Mouse (Mus musculus): ENCODE results near the gene Mapkap1.

The Mapkap1 gene

DNA sequence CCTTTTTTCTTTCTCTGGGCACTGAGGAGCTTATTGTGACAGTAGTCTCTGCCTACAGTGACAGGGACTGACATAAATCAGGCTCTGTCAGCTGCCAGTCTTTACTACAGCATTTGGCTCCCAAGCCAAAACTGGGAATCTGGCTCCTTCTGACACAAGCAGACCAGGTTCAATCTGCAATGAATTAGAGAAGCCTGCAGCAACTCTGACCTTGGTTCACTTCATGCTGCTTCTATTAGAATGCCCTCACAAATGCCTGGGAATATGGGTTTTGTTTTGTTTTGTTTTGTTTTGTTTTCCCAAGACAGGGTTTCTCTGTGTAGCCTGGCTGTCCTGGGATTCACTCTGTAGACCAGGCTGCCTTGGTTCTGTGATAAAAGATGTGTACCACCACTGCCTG lies 126.7 kb downstream of the Mapkap1 start:
- no peak for DNase-seq

DNA sequence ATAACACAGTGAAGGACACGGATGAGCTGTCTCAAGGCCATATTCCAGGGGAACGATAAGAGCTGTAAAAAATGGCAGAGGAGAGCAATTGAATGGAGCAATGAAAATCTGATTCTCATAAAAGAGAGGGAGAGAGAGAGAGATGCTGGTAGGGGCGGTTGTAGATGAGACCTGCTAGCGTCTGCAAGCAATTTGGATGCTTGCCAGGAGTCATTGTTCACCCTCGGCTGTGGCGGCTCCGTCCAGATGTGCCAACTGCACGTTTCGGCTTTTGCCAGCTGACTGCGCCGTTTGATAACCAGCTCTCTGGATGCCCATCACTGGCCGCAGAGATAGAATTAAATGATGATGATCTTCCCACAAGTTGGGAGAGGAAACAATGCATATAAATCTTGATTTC lies 128.4 kb downstream of the Mapkap1 start:
- no peak for DNase-seq

DNA sequence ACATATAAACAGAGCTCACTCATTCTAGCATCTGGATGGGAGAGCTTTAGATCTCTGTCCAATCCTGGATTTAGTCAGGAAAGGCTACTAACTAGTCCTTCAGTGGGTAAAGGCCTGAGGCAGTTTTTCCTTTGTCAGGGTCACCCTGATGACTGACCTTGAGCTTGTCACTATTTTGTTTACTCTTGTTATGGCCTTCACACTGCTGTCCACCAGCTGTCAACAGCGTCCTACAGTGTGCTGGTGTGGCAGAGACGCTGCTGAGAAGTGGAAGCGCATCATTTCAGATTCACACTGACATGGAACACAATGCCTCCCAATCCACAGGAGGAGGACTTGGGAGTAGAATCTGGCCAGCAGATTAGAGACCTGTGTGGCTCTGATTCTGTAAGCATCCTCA lies 130.8 kb downstream of the Mapkap1 start:
- no peak for DNase-seq

DNA sequence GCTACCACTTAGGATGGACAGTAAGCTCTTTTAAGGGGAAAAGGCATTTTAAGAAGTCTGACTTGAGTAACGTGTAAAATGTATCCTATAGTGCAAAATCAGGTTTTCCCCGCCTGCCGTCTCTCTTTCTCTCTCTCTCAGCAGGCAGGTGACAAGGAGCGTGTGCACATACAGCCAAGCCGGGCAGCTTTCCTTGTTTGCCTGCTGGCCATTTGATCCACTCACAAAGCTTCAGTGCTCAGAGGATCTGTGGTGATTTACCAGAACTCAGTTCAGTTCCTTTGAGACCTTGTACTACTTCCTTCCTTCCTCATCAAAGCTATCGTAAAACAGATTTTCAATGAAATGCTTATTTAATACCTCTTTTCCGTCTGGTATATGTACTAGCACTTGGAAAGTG lies 137.0 kb downstream of the Mapkap1 start:
- DNase-seq = no peak

DNA sequence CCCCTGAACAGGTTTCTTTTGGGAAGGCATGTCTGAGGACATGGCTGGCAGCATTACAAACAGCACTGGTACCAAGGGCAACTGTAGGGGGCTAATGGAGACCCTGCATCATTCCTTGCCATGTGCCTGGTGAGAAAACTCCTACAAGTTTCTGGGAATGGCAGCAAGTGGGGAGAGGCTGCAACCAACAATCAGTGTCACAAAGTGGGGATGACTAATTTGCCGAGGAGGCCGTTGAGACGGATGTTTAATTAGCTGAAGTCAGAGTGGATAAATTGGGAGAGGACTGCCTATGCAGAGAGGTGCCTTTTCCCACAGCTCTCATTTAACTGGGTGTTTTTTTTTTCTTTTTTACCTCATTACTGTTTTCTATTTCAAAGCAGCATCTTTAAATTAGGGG lies 137.4 kb downstream of the Mapkap1 start:
- no peak for DNase-seq

DNA sequence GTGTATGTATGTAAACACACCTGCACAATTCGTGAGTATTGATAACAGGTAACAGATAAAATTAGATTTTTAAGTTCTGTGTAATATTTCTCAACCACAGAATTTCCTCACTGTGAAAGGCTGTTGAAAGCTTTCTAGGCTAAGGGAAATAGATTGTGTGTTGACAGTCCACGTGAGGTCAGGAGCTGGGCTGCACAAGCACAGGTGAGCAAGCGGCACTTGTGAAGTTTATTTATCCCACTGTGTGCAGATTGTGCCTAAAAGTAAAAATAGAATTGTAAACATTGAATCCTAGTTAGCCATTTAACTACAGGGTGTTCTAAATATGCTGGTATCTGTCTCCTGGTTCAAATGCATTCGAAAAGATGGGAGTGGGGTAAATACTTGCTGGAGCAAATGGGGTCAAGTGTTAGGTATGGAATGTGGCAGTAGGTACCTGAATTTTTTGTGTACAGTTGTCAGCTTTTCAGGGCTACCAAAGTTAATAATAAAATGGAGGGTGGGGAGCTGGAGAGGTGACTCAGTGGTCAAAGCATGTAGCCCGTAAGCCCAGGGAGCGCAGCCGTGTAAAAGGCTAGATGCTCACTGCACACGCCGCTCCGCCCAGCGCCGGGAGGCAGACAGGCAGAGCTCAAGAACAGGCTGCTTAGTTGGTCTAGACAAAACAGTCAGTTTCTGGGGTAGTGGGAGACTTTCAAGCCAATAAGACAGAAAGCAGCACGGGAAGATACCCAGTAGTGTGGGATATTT lies 138.2 kb downstream of the Mapkap1 start:
- no peak for DNase-seq

DNA sequence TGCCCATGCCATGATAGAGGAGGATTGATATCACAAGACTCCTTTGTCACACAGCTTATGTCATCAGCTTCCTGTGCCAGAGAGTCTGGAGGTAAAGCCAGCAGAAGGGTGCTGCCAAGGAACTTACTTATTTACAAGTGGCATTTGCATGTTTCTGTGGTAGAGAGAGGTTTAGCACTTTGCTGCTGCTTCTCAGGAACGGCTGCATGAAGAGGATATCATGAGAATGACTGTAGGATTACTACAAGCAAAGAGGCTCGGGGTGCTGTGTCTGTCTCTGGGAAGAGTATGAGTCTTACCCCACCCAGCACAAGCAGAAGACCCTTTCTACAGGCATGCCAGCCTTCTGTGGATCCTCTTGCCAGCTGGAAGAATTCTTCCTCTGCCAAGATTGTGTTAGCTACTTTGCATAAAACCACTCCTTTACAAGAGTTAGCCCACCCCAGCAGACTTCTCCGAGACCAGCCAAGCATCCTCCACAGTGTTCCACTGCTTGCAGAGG lies 139.7 kb downstream of the Mapkap1 start:
- no peak for DNase-seq

DNA sequence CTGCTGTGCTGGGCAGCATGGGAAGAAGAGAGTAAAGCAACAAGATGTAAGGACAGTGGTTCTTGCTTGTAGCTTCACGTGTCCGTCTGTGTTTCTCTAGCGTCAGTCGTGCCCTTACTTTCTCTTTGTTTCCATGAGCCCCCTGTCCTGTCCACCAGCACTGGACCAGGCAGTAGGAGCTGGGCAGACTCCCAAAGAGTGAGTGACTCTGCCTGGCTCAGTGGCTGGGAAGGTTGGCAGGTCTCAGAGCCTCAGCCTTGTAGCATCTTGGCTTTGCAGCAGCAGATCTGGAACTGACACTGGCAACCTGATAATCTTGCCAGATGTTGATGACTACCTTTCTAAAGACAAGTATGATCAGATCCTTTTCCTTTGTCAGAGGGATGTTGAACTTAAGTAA lies 140.9 kb downstream of the Mapkap1 start:
- no peak for DNase-seq

DNA sequence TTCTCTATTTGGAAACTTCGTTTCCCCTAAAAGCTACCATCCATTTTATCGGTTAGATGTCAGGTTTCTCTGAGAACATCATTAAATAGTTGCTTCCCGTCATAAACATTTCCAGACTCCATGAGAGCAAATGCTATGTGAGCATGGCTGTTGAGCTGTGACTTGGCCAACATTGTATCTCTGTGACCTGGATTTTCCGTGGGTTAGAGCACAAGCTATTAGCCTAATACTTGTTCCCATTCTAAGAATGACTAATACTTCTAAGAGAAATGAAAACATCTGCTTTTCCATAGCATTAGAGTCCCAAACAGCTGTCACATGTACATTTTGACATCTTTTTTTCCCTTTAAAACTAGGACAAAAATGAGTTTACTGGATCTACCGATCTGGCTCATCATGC lies 142.4 kb downstream of the Mapkap1 start:
- DNase-seq = no peak

DNA sequence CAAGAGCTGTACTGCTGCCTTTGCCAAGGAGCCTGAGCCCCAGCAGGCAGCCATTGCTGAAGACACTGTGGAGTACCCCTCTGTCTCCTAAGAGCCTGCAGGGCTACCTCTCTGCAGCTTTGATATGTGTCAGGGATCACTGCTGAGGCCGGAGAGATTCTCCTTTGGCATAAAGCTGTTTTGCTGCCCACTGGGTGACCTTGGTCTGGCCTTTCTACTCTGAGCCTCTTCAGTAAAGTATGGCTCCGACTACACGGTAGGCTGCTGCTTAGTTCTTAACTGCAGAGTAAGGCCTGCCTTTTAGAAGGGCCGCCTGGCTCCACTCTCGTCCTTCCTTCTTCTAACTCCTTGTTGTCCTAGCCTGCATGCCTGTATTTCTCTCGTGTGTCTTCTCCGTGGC lies 142.9 kb downstream of the Mapkap1 start:
- no peak for DNase-seq

DNA sequence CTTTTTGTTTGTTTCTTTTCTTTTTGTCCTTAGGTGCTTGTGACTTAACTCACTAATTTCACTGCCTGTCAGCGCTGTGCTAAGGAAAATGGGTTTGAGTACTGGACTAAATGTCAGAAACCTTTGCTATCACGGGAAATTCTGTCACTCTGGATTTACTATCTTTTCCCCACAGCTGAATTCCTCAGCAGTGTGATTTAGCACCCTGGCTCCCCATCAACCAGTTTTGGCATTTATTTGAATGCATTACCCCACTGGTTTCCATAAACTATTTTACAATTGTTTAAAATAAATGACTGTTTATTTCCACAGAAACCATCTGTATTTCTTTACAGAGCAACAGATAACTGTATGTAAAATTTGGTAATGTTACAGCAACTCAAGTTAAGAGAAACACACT lies 146.2 kb downstream of the Mapkap1 start:
- DNase-seq = no peak

DNA sequence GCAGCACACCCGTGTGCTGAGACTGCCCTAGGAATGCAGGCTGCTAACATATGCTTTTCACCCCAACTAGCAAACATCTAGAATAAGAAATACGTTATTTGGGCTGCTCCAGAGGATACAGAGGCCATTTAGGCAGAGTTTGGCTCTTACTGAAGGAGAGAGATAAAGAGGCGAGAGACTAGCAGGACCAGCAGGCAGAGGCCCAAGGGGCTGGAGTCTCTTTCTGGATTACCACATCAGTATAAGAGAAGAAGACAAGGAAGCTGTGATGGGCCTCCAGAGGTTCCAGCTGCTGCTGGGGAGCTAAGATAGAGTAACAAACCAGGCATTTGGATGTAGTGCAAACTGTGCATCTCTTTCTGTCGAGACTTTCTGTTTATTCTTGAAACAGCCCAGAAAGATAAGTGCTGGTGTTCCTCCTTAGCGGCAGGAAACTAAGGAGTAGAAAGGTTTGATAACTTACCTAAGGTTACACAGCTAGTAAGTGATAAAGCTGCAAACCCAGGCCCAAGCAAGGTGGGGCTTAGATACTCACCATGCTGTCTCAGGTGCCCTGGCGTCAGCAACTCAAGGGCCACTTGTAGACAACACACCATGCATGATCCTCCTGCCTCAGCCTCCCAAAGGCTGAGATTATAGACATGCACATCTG lies 147.1 kb downstream of the Mapkap1 start:
- no peak for DNase-seq

DNA sequence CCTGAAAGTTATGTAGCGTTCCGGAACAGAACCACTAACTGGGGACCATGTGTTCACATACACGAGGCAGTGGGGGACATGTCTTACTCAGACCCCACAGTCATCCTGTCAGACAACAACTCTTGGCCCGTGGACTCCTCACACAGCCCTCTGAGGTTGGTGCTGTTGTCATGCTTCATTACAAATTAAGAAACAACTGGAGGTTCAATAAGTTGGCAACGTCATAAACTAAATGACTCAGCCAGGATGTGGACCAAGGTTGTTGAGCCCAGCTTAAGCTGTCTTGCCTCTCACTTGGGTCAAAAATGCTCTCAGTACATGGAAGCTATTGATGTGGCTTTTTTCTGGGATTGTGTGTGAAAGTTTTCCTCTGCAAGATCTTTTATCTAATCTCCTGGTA lies 153.6 kb downstream of the Mapkap1 start:
- DNase-seq = no peak

DNA sequence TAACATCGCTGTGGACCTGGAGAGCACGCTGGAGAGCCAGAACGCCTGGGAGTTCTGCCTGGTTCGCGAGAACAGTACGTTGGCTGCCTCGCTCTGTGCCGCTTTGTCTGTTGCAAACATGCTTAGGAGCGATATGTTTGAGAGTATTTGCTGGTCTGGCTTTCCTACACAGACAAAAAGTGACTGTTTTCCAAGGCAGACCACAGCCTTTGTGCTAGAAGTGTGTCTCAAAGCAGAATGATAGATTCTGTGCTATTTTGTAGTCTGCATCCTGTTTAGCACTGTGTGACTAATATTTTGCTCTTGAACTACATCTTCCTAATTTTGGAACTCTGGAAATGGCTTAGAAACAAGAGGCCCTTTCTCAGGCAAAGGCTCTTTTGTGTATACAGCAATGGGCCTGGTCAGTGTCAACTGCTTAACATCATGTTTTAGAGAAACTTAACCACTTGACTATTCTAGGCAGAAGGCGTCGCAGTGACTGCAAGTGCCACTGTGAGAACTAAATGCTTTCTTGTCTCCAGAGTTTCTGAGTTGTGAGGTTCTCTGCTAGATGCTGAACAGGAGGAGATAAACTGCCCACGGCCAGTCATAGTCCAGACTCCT lies 156.6 kb downstream of the Mapkap1 start:
- no peak for DNase-seq

DNA sequence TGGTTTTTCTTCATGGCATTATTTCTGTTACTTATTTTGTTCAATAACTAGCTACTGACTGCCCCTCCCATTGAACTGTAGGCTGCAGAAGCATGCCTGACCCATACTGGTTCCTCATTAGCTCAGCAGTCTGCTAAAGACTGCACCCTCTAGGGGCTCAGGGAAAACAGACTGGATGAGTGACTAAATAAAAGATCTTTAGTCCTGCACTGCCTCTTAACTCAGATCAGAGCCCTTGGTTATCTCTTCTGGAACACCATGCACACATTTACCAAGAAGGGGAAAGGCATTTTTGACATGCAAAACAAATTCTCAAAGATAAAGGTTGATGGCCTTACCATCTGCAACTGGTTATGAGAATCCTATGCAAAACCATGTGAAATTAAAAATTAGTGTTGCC lies 157.3 kb downstream of the Mapkap1 start:
- DNase-seq = no peak

DNA sequence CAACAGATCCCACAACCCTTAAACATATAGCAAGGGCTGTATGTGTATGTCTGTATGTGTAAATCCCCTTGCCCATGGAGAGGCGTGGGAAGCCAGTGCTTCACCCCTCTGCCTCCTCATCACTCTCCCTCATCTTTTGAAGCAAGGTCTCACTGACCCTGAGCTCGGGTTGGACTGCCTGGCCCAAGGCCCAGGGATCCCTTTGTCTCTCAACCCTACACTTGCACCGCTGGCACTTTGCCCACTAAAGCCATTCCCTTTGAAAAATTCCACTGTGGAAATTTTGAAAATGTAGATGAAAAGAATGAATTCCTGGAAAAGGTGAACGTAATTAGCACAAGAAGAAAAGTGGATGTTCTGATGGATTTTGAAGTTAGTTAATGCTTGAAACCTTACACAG lies 159.6 kb downstream of the Mapkap1 start:
- DNase-seq = no peak

DNA sequence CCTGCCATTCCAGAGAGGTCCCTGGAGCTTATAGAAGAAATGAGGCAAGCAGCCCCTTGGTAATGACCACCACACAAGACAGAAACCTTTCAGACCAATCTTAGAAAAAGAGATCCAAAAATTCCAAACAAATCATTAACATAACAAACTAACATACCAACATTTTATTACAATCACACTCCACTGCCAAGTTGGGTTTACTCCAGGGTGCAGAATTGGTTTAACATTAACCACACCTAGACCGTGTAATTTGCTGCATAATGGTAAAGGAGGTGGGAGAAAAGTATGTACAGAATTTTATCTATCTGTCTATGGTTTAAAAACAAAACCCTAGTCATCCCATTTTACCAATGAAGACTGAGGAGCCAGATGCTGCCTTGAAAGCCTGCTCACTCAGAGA lies 160.0 kb downstream of the Mapkap1 start:
- no peak for DNase-seq

DNA sequence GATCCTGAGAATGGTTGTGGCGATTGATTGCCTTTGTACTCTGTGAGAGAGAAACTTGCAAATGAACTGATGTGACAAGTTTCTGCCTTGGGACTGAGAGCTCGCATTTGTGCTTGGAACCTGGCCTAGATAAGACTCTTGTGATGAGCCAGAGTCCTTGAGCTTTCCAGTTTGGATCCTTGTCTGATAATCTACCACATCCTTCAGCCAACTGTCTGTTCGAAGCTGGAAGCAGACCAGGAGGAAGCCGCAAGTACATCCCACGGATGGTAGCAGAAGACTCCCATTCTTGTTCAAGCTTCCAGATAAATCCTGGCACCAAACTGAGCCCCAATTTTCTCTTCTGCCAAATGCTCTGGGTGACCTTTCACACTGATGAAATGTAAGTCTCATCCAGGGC lies 162.6 kb downstream of the Mapkap1 start:
- no peak for DNase-seq

DNA sequence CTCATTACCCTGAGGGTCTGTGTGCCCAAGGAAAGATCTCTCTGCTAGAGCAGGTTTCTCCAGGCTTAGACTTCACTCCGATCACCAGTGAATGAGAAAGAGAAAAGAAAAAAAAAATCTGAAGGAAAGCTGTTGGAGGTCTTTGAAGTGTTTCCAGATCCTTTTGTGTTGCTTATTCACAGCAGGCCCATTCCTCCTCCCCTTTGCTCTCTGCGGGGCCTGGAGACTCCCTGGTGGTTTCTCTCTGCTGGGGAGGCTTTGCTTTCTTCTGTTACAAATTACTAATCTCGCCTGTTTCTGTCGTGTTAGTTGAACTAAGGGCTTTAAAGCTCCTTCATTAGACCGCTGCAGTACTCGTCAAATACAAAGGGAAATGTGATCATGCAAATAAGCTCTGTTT lies 163.8 kb downstream of the Mapkap1 start:
- no peak for DNase-seq

DNA sequence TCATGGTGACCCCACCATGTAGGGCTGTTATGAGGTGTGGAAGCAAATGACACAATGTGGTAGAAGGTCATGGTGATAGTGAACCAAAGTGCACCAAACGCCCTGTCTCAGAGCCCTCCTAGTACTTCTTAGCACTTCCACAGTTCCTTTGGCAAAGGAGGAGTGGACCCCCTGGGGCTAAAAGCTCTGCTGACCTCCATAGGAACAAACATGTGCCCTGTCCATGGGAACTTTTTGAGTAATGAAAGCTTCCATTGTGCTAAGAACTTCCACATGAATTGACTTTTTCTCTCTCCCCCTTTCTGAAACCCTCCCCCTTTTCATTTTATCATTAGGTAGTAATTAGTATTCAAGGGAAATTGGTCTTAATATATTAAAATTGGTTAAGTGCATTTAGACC lies 164.5 kb downstream of the Mapkap1 start:
- DNase-seq = no peak

DNA sequence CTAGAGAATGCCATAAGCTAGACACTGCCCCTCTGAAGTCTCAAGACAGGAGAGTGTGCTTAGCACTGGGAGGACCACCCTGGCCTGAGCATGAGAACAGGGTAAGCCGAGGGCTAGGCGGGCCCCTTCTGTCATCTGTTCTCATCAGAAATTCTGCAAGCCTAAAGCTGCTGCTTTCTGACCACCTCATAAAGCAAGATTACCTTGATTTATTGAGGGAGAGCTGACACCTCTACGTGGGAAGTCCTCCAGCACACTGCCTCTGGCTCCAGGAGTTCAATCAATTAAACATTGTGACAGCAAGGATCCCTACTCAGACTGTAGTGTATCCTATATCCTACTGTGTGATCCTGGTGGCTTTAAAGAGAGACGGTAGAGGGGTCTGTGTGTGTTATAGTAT lies 166.5 kb downstream of the Mapkap1 start:
- no peak for DNase-seq

DNA sequence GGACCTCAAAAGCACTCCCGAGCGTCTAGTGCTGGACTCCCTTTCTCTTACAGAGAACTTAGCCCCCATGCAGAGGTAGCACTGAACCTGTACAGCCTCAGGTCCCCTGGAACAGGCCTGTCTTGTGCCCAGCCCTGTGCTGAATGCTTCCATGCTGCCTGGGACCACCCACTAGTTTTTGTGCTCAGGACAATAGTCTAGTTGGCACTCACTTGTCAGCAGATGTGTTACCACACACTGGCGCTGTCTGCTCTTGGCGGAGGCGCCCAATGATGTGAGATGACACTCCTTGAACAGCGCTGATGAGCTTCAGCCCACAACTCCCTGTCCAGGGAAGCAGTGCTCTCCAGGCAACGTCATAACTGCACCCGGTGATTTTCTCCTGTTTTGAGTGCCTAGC lies 182.0 kb downstream of the Mapkap1 start:
- no peak for DNase-seq

DNA sequence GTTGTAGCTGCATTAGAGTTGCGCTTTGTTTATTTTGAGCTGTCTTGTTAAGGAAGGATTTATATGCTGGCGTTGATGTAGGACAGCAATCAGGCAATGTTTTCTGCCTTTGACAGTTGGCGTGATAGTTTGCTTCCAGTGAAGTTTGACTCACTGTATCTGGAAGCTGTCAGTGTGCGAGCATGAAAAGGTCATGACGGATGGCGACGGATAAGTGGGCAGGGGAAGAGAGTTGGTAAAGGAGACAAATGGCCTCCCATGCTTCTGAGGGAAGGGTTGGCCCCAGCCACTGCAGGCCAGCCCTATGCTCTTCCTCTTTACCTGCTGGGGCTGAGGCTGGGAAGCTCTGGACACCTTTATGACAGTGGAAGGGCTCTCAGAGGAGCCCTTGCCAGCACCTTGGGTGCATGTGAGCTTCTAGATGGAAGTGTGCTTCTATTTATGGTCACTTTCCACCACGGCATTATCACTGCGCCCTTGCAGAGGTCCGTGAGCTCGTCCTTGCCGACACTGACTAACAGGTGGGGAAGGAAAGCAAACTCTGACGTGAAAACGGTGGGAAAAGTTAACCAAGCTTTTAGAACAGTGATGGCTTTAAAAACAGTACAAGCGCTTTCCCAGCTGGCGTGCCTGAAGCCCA lies 185.3 kb downstream of the Mapkap1 start:
- no peak for DNase-seq
